Mouse (Mus musculus): ENCODE measurements around the gene Ang2.
"Not testable (repeated sequence)": the region's sequence is repeated elsewhere in the genome, so short reads cannot be mapped to it uniquely, and the experiment has no call there.

Gene Ang2

GRCm38 (mm10) chr14:51199098-51200023 is at the start of gene Ang2:
Gene Ang2, minus strand, starts transcription at chr14:51199148.
- no peak for ATAC-seq (ENCODE audit: low TSS enrichment)

GRCm38 (mm10) chr14:51247736-51248135 is 48.8 kb upstream of the Ang2 start:
- no peak for ATAC-seq (ENCODE audit: low TSS enrichment)

GRCm38 (mm10) chr14:51240899-51241298 is 42.0 kb upstream of the Ang2 start:
- peak; percentile 95 for ATAC-seq (ENCODE audit: low TSS enrichment)

GRCm38 (mm10) chr14:51237488-51237887 is 38.5 kb upstream of the Ang2 start:
- ATAC-seq (ENCODE audit: low TSS enrichment) = not testable (repeated sequence)

GRCm38 (mm10) chr14:51229657-51230056 is 30.7 kb upstream of the Ang2 start:
- not testable (repeated sequence) for ATAC-seq (ENCODE audit: low TSS enrichment)

DNA sequence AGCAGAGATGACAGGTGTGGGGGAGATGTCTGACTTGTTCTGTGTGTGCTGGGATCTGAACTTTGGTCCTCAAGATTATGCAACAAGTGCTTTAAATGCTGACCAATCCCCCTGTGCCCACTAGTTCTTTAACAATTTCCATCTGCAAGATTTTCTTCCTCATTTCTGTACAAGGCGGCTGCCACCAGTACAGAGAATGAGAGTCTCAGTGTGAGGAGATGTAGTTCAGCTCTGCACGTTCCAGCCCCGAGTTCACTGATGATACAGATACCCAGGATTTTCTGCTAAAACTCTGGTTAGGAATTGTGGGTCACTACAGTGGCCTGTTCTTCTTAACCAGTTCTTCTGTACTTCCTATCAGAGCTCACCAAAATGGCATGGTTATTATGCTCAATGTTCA is 21.1 kb upstream of the Ang2 start:
- not testable (repeated sequence) for ATAC-seq (ENCODE audit: low TSS enrichment)

GRCm38 (mm10) chr14:51203115-51203514 is 4.2 kb upstream of the Ang2 start, which contains the start of gene Ear14:
Gene Ear14, plus strand, starts transcription at chr14:51203391.
- ATAC-seq (ENCODE audit: low TSS enrichment) = no peak

DNA sequence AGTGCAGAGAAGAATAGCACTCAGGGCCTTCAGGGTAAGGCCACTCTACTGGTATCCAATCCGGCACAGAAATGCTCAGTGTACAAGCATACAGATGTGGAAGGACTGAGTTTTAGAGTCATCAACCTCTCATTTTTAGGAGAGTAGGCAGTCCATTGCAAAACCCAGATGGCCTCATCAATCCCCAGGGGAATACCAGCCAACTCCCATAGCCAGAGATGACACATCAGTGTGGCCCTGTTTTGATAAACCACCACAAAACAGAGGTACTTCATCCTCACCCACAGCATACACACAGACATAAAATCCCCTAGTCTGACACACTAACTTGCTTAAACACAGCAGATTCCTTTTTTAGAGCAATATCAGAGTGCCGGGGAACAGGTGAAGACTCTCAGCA is 1.5 kb upstream of the Ang2 start:
- no peak for ATAC-seq (ENCODE audit: low TSS enrichment)

DNA sequence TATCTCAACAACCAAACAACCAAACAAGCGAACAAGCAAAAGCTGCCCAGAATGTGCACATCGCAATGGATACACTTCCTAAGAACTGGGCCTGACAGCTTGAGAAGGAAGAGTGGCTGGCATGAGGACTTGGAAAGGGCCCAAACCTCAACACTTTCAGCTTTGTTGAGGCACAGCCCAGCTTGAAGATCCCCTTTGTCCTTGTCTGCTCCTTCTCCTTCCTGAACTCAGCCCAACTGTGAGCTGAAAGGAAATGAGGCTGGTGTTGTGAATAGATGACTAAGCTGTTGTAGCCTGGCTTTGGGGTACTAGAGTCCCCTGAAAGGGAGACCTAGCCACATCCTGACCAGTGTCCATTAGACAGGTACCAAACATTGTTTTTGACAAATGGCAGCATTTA is 1.1 kb upstream of the Ang2 start:
- ATAC-seq (ENCODE audit: low TSS enrichment) = peak; percentile 44; the same call in 1 of the 2 replicates

- no peak for ATAC-seq (ENCODE audit: low TSS enrichment)
Observed at GRCm38 (mm10) chr14:51195681-51196080, 3.3 kb downstream of the Ang2 start.

- ATAC-seq (ENCODE audit: low TSS enrichment) = not testable (repeated sequence)
Observed at GRCm38 (mm10) chr14:51181051-51181450, 17.9 kb downstream of the Ang2 start.

DNA sequence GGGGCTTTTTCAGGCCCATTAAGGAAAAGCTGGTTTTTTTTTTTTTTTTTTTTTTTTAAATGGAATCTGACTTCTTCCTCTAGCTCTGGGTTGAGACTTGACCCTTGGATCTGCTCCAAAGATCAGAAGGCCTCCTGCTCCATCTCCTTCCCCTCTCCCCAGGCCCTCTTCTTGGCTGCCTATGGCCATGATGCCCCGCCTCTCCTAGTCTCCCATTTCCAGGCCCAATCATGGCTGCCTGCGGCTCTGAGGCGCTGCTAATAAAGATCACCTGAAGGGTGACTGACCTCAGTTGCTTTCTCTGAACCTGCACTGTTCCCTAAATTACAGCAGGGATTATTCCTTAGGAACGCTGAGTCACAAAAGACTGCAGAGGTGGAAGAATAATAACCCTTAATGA is 25.1 kb downstream of the Ang2 start:
- ATAC-seq (ENCODE audit: low TSS enrichment) = no peak

GRCm38 (mm10) chr14:51172947-51173346 is 26.0 kb downstream of the Ang2 start:
- ATAC-seq (ENCODE audit: low TSS enrichment) = peak; percentile 63

GRCm38 (mm10) chr14:51172095-51172865 is 26.7 kb downstream of the Ang2 start:
- peak; percentile 66 for ATAC-seq (ENCODE audit: low TSS enrichment)

- no peak for ATAC-seq (ENCODE audit: low TSS enrichment)
Observed at GRCm38 (mm10) chr14:51166068-51166467, 32.9 kb downstream of the Ang2 start.

GRCm38 (mm10) chr14:51165435-51165834 is 33.5 kb downstream of the Ang2 start:
- ATAC-seq (ENCODE audit: low TSS enrichment) = no peak

DNA sequence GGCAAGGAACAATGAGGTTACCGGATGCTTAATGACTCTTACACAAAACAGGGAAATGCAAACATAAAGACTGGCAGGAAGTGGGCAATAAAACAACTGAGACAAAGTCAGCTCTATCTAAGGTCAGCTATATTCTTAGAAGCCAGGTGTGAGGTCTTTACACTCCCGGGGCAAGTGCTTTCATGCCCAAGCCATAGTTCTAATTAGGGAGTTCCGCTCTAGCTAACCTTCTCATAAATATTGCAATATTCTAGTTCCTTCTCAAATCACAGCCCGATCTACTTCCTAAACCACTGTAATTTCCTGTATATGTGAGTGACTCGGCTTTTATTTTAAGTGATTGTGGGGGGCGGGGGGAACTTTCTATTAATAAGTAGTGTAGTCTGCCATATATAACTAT is 35.6 kb downstream of the Ang2 start:
- ATAC-seq (ENCODE audit: low TSS enrichment) = not testable (repeated sequence)

- not testable (repeated sequence) for ATAC-seq (ENCODE audit: low TSS enrichment)
Observed at GRCm38 (mm10) chr14:51161976-51162375, 37.0 kb downstream of the Ang2 start, which contains the start of gene Rnase2b. Gene Rnase2b, plus strand, starts transcription at chr14:51162260.

DNA sequence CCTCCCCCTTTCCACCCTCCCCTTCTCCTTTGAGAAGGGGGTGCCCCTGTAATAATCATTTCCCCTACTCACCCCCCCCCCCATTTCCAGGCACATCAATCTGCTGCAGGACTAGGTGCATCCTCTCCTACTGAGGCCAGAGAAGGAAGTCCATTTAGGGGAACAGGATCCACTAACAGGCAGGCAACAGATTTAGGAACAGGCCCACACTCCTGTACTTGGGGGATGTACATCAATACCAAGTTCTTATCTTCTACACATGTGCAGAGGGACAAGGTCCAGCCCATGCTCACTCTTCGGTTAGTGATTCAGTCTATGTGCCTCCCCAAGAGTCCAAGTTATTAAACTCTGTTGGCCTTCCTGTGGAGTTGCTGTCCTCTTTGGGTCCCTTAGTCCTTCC is 41.9 kb downstream of the Ang2 start:
- ATAC-seq (ENCODE audit: low TSS enrichment) = no peak

DNA sequence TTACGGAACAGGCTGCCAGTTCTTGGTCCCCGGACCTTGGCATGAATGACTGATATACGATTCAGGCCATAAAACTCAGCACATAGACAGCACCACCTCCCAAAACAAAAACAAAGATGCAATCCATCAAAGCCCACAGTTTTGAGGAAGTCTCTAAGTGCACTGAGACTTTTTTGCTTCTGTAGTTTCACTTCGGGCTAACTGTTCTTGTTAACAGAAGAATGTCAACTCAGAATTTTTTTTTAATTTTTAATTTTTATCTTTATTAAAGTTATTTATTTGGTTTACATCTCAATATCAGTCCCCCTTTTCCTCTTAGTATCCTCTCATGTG is 42.2 kb downstream of the Ang2 start:
- no peak for ATAC-seq (ENCODE audit: low TSS enrichment)

DNA sequence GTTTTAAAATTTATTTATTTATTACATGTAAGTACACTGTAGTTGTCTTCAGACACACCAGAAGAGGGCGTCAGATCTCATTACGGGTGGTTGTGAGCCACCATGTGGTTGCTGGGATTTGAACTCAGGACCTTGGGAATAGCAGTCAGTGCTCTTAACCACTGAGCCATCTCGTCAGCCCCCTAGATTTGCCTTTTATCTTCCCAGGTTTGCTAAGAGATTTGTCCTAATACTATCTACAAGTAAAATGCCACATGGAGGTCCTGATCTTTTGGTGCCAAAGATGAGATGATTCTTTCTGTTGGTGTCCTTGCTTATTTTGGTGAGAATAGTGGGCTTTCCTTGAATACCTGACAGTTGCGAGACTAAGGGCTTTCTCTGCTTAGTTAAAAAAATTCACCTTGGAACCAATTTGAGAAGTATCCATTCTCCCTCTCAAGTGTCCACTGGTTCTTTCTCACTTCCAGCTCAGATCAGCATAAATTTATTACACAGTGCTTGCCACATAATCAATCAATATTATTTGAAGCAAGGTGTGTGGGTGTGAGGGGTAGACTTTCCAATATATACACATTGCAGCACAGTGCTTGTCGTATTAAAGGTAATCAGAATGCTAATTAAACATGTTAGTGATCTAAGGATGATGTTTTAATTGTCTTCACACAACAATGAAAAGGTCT is 42.8 kb downstream of the Ang2 start:
- ATAC-seq (ENCODE audit: low TSS enrichment) = no peak

GRCm38 (mm10) chr14:51152249-51152870 is 46.6 kb downstream of the Ang2 start:
- no peak for ATAC-seq (ENCODE audit: low TSS enrichment)
